Mouse (Mus musculus) heart, postnatal 4 days (tissue): ENCODE data around the gene Eid3. TPM values are rescaled to one million over a fixed set of nuclear protein-coding genes. Genes with fewer than 3 reads are reported as not detected.
A peak's percentile ranks its signal among the peaks of the same experiment; 100 is the strongest.

ENCODE experiments used
- DNase-seq: peaks from one replicate; pipeline ENCODE4 v3.0.0; 2021
- total RNA-seq, 2 experiments: library from RNA; stranded (reverse); gene quantifications; 2 replicates each; pipeline ENCODE4 v1.2.3; 2021

The Eid3 gene
- total RNA-seq: 1 to 10 TPM; 2.0 to 2.5 TPM

DNA sequence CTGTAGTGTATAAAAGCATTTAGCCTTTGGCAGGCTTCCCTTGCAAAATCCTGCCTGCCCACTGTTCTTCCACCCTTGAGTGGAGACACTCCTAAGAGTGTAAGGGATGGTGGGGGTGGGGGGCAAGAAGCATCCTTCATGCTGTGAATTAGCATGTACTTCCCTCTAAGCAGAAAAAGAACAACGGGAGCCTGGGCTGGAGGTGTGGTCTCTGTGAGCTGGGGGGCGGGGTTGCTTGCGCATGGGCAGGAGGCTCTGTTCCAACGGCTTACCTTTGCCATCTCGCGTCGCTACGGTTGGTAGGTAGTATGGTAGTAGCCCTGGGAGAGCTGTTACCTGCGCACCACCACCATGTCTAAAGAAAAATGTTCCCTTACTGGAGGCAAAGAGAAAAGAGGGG, at the start of gene Eid3:
Gene Eid3, plus strand, starts transcription at position 271 of the 400 bp plus-strand sequence.
- DNase-seq: no peak

- no peak for DNase-seq
Observed at GRCm38 (mm10) chr10:82817514-82817913, 48.9 kb upstream of the Eid3 start.

GRCm38 (mm10) chr10:82817936-82818335, 48.5 kb upstream of the Eid3 start:
- no peak for DNase-seq

DNA sequence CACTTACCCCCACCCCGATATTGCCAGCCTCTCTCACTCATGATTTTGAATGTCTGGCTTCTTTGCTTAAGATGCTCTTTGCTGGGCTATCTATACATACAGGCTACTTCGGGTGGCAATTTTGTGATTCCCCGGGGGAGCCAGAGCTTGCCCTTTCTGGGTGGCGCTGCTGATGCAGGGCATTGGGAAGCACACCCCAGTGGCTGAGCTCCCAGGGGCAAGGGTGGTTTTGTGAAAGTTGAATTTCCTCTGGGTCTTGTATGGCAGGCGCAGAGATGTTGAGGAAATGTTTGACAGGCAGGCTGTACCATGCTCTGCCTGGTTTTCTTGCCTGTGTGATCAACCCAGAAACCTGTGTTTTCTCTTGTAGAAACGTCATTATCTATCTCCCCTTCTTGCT, 47.8 kb upstream of the Eid3 start:
- DNase-seq: no peak

- DNase-seq: no peak
Observed at GRCm38 (mm10) chr10:82823108-82823778, 43.2 kb upstream of the Eid3 start.

GRCm38 (mm10) chr10:82823779-82824177, 42.6 kb upstream of the Eid3 start:
- DNase-seq: no peak

- DNase-seq: no peak
Observed at GRCm38 (mm10) chr10:82824541-82824940, 41.9 kb upstream of the Eid3 start.

- no peak for DNase-seq
Observed at GRCm38 (mm10) chr10:82826516-82826915, 39.9 kb upstream of the Eid3 start.

DNA sequence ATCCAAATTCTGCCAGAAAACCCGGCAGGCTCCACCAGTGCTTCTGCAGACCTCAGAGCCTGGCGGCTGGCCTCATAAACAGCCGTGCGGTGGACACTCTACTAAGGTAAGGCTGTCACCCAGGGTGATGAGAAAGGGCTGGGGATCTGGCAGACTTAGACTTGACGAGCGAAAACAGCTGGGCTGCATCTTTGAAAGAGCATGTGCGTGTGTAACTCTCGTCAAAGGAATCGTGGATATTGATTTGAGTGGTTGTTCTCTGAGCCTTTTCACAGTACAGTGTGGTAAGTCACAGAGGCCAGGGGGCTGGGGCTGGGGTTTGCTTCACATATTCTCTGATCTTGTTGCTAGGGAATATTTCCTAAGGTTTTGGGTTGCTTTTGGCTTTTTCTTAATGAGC, 32.5 kb upstream of the Eid3 start, which contains the start of gene Txnrd1:
Gene Txnrd1, plus strand, starts transcription at position 26 of the 400 bp plus-strand sequence.
- DNase-seq: no peak

- DNase-seq: no peak
Observed at GRCm38 (mm10) chr10:82835898-82836297, 30.5 kb upstream of the Eid3 start.

- no peak for DNase-seq
Observed at GRCm38 (mm10) chr10:82838390-82838789, 28.0 kb upstream of the Eid3 start.

DNA sequence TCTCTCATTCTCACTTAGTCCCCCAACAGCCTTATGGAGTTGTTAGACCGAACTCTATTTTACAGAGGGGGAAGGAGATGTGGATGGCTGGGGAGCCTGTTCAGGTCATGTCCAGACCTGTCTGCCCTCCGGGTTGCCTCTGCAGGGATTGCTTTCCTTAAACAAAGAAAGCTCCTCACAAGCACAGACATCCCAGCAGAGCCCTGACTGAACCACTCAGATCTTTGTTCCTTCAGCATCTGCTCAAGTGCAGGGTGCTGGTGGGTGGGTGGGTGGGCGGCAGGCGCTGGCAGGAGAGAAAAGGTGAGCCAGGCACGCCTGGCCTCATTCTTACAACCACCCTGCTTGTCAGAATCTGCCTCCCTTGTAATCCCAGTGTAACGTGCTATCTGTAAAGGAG, 22.3 kb upstream of the Eid3 start:
- no peak for DNase-seq

DNA sequence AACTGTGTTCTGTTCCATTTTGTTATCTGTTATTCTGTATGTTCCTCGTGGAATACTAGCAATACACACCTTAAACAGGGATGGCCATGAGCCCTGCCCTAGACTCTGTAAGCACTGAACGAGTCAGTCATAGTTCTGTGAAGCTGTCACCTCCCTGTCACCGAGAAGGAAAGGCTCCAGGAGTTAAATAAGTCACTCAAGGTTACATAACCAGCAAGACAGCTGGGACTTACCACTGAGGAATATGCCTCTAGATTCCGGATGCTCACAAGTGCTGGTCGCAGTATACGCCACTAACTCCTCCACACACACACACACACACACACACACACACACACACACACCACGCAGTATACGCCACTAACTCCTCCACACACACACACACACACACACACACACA, 21.7 kb upstream of the Eid3 start:
- no peak for DNase-seq

GRCm38 (mm10) chr10:82847821-82848459, 18.5 kb upstream of the Eid3 start:
- DNase-seq: no peak

- DNase-seq: no peak
Observed at GRCm38 (mm10) chr10:82849686-82850353, 16.6 kb upstream of the Eid3 start.

DNA sequence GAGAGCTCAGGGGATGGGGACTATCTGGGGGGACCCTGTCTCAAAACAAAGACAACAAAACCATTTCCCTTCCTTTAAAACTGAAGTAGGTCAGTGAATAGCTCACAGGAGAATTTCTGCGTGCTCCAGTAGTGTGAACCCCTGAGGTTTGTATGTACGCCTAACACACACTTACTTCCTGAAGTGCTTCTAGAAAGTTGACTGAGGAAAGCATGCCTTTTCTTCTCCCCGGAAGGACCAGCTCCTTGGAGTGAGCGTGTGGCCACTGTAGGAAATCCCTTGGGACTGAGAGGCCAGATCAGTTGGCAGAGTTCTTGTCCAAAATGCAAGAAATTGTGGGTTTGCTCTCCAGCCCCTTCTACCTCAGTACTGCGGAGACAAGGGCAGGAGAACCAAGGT, 16.1 kb upstream of the Eid3 start:
- DNase-seq: no peak

GRCm38 (mm10) chr10:82851751-82852150, 14.7 kb upstream of the Eid3 start:
- DNase-seq: no peak

DNA sequence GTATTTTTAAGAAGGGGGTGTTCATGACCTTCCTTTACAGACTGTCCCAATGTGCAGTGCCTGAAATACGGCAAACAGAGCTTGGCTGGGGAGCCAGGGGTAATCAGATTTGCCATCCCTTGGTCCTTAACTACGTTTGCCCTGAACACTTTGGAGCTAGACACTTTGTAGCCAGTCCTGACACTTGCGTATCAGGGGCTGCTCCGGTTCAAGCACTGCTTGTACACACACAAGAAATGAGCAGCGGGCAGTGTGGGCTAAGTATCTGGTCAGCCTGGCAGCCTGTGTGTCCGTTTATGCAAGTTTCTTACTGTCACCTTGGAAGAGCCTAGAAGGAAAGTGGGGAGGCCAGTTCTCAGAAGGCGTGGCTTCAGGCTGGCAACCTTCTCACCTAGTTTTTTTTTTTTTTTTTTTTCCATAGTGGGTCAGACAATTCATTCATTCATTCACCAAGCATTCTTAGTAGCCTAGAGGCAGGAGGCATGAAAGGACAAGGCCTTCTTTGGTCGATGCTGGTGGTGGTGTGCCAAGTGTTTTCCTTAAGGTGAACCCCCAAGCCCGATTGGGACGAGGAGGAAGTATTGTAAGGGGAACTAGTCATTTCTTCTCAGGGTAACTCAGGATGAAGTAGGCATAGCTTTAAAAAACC, 8.3 kb upstream of the Eid3 start:
- DNase-seq: no peak

DNA sequence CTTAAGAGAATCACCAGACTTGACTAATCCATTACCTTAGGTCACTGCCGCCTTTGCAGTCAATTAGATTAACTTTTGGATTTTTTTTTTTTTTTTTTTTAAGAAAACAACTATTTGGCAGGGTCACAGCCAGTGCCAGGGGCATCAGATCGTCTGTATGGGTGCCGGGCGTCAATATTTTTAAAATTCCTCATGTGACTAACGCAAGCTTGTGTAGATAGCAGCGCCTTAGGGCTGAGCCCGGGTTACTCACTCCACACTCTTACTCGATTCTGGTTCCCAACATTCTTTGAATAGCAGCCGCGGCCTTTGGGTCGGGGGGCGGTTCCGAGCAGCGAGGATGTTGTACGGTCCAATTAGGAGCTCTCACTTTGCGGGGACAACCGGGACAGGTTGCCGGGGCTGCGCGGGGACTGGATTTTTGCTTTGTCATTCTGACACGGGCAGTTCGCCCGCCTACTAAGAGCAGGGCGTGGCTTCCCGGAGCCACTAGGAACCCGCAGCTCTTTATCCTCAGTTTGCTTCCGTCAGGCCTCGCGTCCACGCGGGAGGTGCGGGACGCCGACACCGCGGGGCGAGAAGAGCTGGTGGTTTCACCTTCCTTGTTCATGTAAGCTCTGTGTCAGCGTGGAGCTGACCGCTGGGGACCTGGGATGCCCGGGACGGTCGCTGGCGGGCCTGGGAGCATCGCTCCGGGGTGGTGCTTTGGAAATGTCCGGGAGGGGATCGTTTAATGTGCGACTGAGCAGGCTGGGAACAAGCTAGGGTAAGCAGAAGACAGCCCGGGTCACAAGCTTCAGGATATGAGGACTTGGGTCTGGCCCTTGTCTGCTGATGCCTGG, 7.5 kb upstream of the Eid3 start:
- DNase-seq: peak; percentile 93

GRCm38 (mm10) chr10:82859533-82859915, 6.9 kb upstream of the Eid3 start:
- peak; percentile 45 for DNase-seq

- peak; percentile 73 for DNase-seq
Observed at GRCm38 (mm10) chr10:82860181-82860928, 6.1 kb upstream of the Eid3 start.

GRCm38 (mm10) chr10:82860929-82861315, 5.5 kb upstream of the Eid3 start:
- DNase-seq: no peak
